In the genomic region with DNA sequence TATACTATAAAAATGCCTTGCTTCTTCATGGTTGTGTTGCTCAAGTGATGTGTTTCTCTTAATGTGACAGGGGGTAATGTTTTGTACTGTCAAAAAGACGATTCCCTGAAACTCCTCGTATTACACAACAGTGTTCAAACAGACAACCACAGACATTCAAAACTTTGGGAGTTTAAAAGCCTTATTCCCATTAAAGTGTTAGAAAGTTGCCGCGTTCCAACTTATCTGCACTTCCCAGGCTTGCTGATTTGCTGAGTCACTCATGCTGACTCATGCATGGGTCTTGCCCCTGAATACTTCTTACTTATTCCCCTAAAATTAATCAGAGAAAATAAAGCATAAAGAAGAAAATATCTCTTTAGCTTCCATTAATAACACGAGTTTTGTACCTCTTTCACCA, we compare ENCODE assay signal across 13 mouse cellular contexts.
A peak's percentile ranks its signal among the peaks of the same experiment; 100 is the strongest.
DNase-seq lines count a peak whose midpoint lies in the region; ATAC-seq and TF ChIP-seq lines count a peak whose summit lies in the region.
"Had no signal": no experiment of that assay in that cellular context is flagged by ENCODE, and none has a peak within 500 bp of the region (broad histone marks: within the 10 kb centered on the region; RNA-seq: fewer than 3 reads in every experiment).

No protein-coding gene starts in this region.

- intact Hi-C loops in left cerebral cortex, postnatal 14 days (cut with DNase I) = no loop called here

- peak overlapping the region; percentile 52 for H3K4me2 ChIP-seq in liver, embryonic 15.5 days
- H3K4me2 ChIP-seq: neural tube, embryonic 15.5 days had no signal

- no peak overlapping the region for H3ac ChIP-seq in C2C12 (ENCODE audit: control insufficient read depth, insufficient read length, low read depth)

- H3K9ac ChIP-seq in liver, embryonic 15.5 days = no peak overlapping the region
- H3K9ac ChIP-seq: neural tube, embryonic 15.5 days had no signal

- peak; percentile 46; the same call in 1 of the 2 replicates for ATAC-seq in common myeloid progenitor, adult 5-6 weeks (replicated peaks; ENCODE audit: low read depth, poor library complexity, severe bottlenecking)
- peak; percentile 88 for ATAC-seq in liver, embryonic 15.5 days (ENCODE audit: insufficient read depth)
- no peak for ATAC-seq in monocyte, adult 5-6 weeks (replicated peaks; ENCODE audit: insufficient number of reproducible peaks, low FRiP score, low TSS enrichment, poor library complexity, severe bottlenecking)

- no peaks in the 10 kb centered on the region for H3K79me3 ChIP-seq in C2C12 (ENCODE audit: low read depth)

- TF ChIP-seq CTCF in C2C12 (IDR thresholded peaks at IDR 0.05; ENCODE audit: control insufficient read depth, insufficient read depth, insufficient read length) = no peak

- peaks cover 25% of the 10 kb centered on the region for H3K4me1 ChIP-seq in liver, embryonic 15.5 days (replicated peaks)
- H3K4me1 ChIP-seq: midbrain, embryonic 10.5 days had no signal

- no peaks in the 10 kb centered on the region for H3K27me3 ChIP-seq in C2C12 (ENCODE audit: control insufficient read depth, insufficient read depth, insufficient read length)
- no peaks in the 10 kb centered on the region for H3K27me3 ChIP-seq in liver, embryonic 15.5 days
- H3K27me3 ChIP-seq: neural tube, embryonic 15.5 days had no signal

- no peak overlapping the region for H3K4me3 ChIP-seq in C2C12 (ENCODE audit: insufficient read depth, poor library complexity, severe bottlenecking)
- H3K4me3 ChIP-seq in liver, embryonic 15.5 days (replicated peaks) = no peak overlapping the region
- H3K4me3 ChIP-seq: midbrain, embryonic 10.5 days; neural tube, embryonic 15.5 days had no signal

- WGBS in liver, embryonic 15.5 days (ENCODE audit: insufficient replicate concordance) = 15% methylated on average over 5 of the region's 5 CpGs

- DNase-seq in adrenal gland, postnatal 25 days = peak; percentile 2
- no peak for DNase-seq in adrenal gland, adult 8-10 months
- no peak for DNase-seq in left cerebral cortex, postnatal 14 days (ENCODE audit: low spot score in 2 of 2)
- no peak for DNase-seq in thymus, postnatal 4 days
- DNase-seq: B cell, adult 2 months; cerebellum, postnatal 25 days; gastrocnemius, postnatal 14 days had no signal

- peak overlapping the region; percentile 87 for H3K27ac ChIP-seq in liver, embryonic 15.5 days (replicated peaks)
- H3K27ac ChIP-seq: midbrain, embryonic 10.5 days; neural tube, embryonic 15.5 days had no signal

- H3K79me2 ChIP-seq in C2C12 (ENCODE audit: control insufficient read depth, insufficient read depth) = no peaks in the 10 kb centered on the region

- no peaks in the 10 kb centered on the region for H3K9me3 ChIP-seq in liver, embryonic 15.5 days (replicated peaks)
- H3K9me3 ChIP-seq: midbrain, embryonic 10.5 days; neural tube, embryonic 15.5 days had no signal

- H3K36me3 ChIP-seq in C2C12 (ENCODE audit: control insufficient read depth, insufficient read depth) = no peaks in the 10 kb centered on the region
- no peaks in the 10 kb centered on the region for H3K36me3 ChIP-seq in liver, embryonic 15.5 days (replicated peaks)
- H3K36me3 ChIP-seq: midbrain, embryonic 10.5 days; neural tube, embryonic 15.5 days had no signal

TF ChIP-seq in C2C12, 6 proteins besides CTCF, POLR2A, EP300 and RAD21:
- TF ChIP-seq MYOG (IDR thresholded peaks at IDR 0.05; ENCODE audit: control insufficient read depth, extremely low read depth, insufficient read length) (no peak), FOSL1 (IDR thresholded peaks at IDR 0.05; ENCODE audit: insufficient read depth, low read length, poor library complexity, severe bottlenecking) (peak; percentile 96), USF1 (IDR thresholded peaks at IDR 0.05; ENCODE audit: low read depth) (no peak), CEBPB (IDR thresholded peaks at IDR 0.05; ENCODE audit: low read depth) (peak; percentile 94), MAX (IDR thresholded peaks at IDR 0.05) (peak; percentile 39), MYOD1 (IDR thresholded peaks at IDR 0.05; ENCODE audit: control insufficient read depth, insufficient read length, low read depth) (peak; percentile 7)
TF ChIP-seq in C2C12: peak in this region for 4.
